Mouse (Mus musculus) limb, embryonic 14.5 days (tissue): ENCODE data around the gene Ano10. TPM values are rescaled to one million over a fixed set of nuclear protein-coding genes. Genes with fewer than 3 reads are reported as not detected.

Experiments
- ATAC-seq: fragments of 200-750 bp; cut with Nextera tagmentation; 2 replicates; pipeline ENCODE4 v1.8.0; 2017; ENCODE audit warnings: low read depth, moderate number of reproducible peaks, moderate TSS enrichment; ENCODE audit not compliant: low FRiP score
- DNase-seq: peaks from one replicate; pipeline ENCODE4 v3.0.0-alpha.2; 2015; ENCODE audit warnings: low spot score
- H3K27ac ChIP-seq: fragments of 300-500 bp; sonication (generic); replicated peaks from 2 replicates; pipeline ENCODE4 v1.5.1; 2014; ENCODE audit warnings: low read depth, mild to moderate bottlenecking, low read length, moderate library complexity, mixed read lengths
- H3K27me3 ChIP-seq: fragments of 300-500 bp; sonication (generic); 2 replicates; pipeline ENCODE4 v1.6.1; 2014; ENCODE audit warnings: low read length, mixed read lengths; ENCODE audit not compliant: control insufficient read depth, insufficient read depth
- H3K36me3 ChIP-seq: fragments of 300-500 bp; sonication (generic); 2 replicates; pipeline ENCODE4 v1.6.1; 2014; ENCODE audit warnings: mild to moderate bottlenecking, low read length, moderate library complexity, mixed read lengths; ENCODE audit not compliant: control insufficient read depth, insufficient read depth
- H3K4me1 ChIP-seq: fragments of 300-500 bp; sonication (generic); 2 replicates; pipeline ENCODE4 v1.6.1; 2014; ENCODE audit warnings: antibody characterized with exemption, low read length, mixed read lengths; ENCODE audit not compliant: control insufficient read depth, insufficient read depth
- H3K4me2 ChIP-seq: fragments of 300-500 bp; sonication (generic); replicated peaks from 2 replicates; pipeline ENCODE4 v1.6.1; 2014; ENCODE audit warnings: low read depth, mild to moderate bottlenecking, low read length, moderate library complexity; ENCODE audit not compliant: severe bottlenecking
- H3K4me3 ChIP-seq: fragments of 300-500 bp; sonication (generic); replicated peaks from 2 replicates; pipeline ENCODE4 v1.5.1; 2014; ENCODE audit warnings: low read length
- H3K9ac ChIP-seq: fragments of 300-500 bp; sonication (generic); 2 replicates; pipeline ENCODE4 v1.6.1; 2014; ENCODE audit warnings: mild to moderate bottlenecking, low read depth, low read length, moderate library complexity; ENCODE audit not compliant: severe bottlenecking
- H3K9me3 ChIP-seq: fragments of 300-500 bp; sonication (generic); 2 replicates; pipeline ENCODE4 v1.6.1; 2016; ENCODE audit warnings: low read length; ENCODE audit not compliant: control insufficient read depth
- POLR2A ChIP-seq: fragments of 200-500 bp; IDR thresholded peaks from 2 replicates; pipeline ENCODE4 v1.8.0; 2012; ENCODE audit warnings: inconsistent platforms, mild to moderate bottlenecking, moderate library complexity, borderline replicate concordance; ENCODE audit not compliant: insufficient read depth, insufficient read length; ENCODE audit errors: extremely low read depth
- WGBS: fragments of 180-500 bp; shearing (Covaris S2); extraction: QIAGEN DNeasy Blood & Tissue Kit; methylation state at CpG from one replicate; pipeline ENCODE4 v1.1.7; 2014; 5-methylcytosine and 5-hydroxymethylcytosine counted together
- polyA plus RNA-seq, 2 experiments: library from polyadenylated mRNA; depleted of rRNA in 1 of 2; stranded (reverse) in 1 of 2; unstranded in 1 of 2; fragments of >200 nt; fragmentation: Nextera tagmentation in 1 of 2; extraction: Ambion mirVana in 1 of 2; gene quantifications; 2 replicates each; pipeline versions ENCODE4 v1.2.1 to v1.2.3; 2012 to 2014

Ano10 gene
- polyA plus RNA-seq, 2 experiments: 34.4 to 49.4 TPM

DNA sequence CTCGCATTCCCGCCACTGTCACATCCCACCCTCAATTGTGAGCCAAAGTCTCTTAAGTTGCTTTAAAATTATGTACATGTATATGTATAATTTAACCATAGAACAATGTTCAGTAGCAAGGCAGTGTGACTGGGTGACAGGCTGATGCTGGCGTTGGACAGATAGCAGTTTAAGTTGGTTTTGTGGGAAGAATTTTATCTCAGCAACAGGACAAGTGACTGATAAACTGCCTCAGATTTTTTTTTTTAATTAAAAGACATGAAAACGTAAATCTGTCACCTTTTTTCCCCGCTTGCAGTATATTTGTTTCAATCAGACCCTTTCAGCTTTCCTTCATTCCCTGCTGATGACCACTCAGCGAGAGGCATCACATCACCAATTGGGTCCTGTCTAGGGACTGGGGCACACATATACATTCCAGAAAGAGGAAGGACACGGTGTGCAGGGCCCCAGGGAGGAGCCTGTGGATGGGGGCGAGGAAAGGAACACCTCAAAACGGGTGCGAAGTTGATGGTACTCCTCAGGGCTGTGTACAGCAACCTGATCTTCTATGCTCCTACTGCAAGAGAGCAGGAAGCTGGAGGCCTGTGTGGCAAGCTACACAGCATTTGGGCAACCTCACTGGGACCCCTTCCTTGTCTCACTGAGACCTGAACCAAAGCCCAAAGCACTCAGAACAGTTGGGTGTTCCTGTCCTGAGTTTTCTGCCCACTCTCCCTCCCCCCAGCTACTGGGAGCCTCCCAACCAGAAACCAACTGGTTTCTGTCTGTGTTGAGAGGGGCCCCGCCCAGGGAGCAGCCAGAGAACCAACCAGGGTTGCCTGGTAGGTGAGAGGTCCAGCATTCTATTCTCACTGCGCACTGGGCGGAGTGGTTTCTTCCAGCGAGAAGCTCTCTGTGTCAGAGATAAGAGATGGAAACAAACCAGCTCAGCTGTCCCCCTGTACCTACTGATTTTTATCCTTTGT lies 15.1 kb upstream of the Ano10 start:
- TF ChIP-seq POLR2A: no peak
- Histone ChIP-seq H3K4me2 (no peak overlapping the region; the same call in 1 of the 2 replicates), H3K4me3 (no peak overlapping the region), H3K9ac (no peak overlapping the region), H3K4me1 (peaks cover 5% of the 10 kb centered on the region), H3K27me3 (no peaks in the 10 kb centered on the region), H3K36me3 (no peaks in the 10 kb centered on the region), H3K9me3 (no peaks in the 10 kb centered on the region), H3K27ac (no peak overlapping the region)
- 58% methylated on average over 14 of the region's 14 CpGs for WGBS
- ATAC-seq (no peak), DNase-seq (no peak)

DNA sequence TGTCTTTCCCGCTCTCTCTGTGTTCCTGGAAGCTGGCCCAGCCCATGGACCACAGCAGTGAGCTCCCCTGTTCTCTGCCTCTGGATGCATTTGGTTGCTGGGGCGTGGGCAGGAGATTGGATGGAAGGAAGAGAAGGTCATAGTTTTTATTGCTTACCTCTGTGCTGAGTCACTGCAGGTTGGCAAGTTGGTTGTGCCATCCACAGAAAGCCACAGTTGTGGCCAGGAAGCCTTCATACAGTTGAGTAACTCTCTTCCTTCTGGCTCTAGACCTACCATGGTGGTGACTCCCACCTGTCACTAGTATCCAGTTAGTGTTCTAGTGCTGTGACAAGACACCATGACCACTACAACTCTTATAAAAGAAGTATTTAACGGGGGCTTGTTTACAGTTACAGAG lies 11.1 kb upstream of the Ano10 start:
- Histone ChIP-seq H3K9ac (no peak overlapping the region), H3K27me3 (no peaks in the 10 kb centered on the region), H3K36me3 (no peaks in the 10 kb centered on the region), H3K4me3 (no peak overlapping the region), H3K27ac (no peak overlapping the region), H3K4me1 (no peaks in the 10 kb centered on the region), H3K4me2 (no peak overlapping the region), H3K9me3 (no peaks in the 10 kb centered on the region)
- DNase-seq (no peak), ATAC-seq (no peak)
- 80% methylated on average over 3 of the region's 3 CpGs for WGBS
- no peak for TF ChIP-seq POLR2A

DNA sequence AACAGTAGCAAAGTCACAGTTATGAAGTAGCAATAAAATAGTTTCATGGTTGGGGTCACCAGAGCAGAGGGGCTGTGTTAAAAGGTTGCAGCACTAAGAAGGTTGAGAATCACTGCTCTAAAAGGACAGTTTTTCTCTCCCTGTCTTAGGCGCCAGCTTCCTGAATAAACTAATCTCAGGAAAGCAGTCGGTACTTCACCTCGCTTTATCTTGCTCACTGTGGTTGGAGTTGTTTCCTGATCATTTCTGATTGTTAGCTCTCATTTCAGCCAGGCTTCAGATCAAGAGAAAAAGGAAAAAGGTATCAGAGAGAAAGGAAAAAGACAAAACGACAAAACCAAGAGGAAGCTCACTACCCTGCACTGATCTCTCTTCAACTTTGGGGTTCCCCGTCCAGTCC lies 1.9 kb upstream of the Ano10 start:
- Histone ChIP-seq H3K27me3 (no peaks in the 10 kb centered on the region), H3K4me2 (no peak overlapping the region), H3K4me1 (peaks cover 6% of the 10 kb centered on the region; the same call in 1 of the 2 replicates), H3K27ac (no peak overlapping the region), H3K36me3 (no peaks in the 10 kb centered on the region), H3K9me3 (no peaks in the 10 kb centered on the region), H3K4me3 (no peak overlapping the region), H3K9ac (no peak overlapping the region)
- TF ChIP-seq POLR2A: no peak
- DNase-seq (no peak), ATAC-seq (no peak)
- 91% methylated on average over 5 of the region's 5 CpGs for WGBS

DNA sequence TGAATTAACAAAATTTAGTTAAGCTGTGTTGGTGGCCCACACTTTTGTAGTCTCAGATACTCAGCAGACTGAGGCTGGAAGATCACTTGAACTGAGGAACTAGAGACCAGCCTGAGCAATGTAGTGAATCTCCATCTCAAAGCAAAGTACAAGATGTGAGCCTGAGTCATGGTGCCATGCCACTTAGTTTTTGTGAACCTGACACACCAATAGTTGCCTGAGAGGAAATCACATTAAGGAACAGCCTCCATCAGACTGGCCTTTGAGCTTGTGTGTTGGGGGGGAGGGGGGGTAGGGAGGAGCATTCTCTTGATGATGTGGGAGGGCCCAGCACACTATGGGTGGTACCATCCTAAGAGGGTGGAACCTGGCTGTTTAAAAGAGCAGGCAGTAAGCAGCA lies 1.2 kb upstream of the Ano10 start:
- Histone ChIP-seq H3K4me3 (no peak overlapping the region), H3K4me1 (peaks cover 6% of the 10 kb centered on the region; the same call in 1 of the 2 replicates), H3K9ac (no peak overlapping the region), H3K27ac (no peak overlapping the region), H3K27me3 (no peaks in the 10 kb centered on the region), H3K4me2 (no peak overlapping the region), H3K36me3 (no peaks in the 10 kb centered on the region), H3K9me3 (no peaks in the 10 kb centered on the region)
- no peak for ATAC-seq
- DNase-seq: no peak
- no peak for TF ChIP-seq POLR2A

DNA sequence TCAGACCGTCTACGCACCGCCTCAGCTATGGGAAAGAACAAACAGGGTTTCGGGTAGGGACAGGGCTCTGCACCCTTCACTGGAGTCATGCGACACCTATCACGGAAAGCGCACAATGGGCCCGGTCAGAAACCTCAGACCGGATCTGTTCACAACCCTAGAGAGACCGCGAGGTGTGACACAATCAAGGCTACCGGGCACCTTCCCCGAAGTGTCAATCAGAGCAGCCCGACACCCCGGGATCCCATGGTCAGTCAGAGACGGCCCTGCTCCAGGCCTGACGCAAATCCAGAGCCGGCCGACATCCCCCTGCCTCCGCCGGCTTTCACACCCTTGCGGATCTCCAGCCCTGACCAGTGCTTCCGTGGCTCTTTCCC lies 370 bp downstream of the Ano10 start:
- TF ChIP-seq POLR2A: no peak
- ATAC-seq: peak; percentile 66

More for the DNA sequence above, 370 bp downstream of the Ano10 start:
- Histone ChIP-seq H3K36me3 (no peaks in the 10 kb centered on the region), H3K27ac (peak overlapping the region; percentile 63), H3K4me3 (peak overlapping the region; percentile 81), H3K4me1 (peaks cover 6% of the 10 kb centered on the region; the same call in 1 of the 2 replicates), H3K27me3 (no peaks in the 10 kb centered on the region), H3K9ac (peak overlapping the region; percentile 85), H3K4me2 (peak overlapping the region; percentile 53), H3K9me3 (no peaks in the 10 kb centered on the region)
- under 1% methylated on average over 18 of the region's 23 CpGs for WGBS
- DNase-seq: peak; percentile 26
